ENCODE assay signal across 8 mouse cellular contexts in the genomic region with DNA sequence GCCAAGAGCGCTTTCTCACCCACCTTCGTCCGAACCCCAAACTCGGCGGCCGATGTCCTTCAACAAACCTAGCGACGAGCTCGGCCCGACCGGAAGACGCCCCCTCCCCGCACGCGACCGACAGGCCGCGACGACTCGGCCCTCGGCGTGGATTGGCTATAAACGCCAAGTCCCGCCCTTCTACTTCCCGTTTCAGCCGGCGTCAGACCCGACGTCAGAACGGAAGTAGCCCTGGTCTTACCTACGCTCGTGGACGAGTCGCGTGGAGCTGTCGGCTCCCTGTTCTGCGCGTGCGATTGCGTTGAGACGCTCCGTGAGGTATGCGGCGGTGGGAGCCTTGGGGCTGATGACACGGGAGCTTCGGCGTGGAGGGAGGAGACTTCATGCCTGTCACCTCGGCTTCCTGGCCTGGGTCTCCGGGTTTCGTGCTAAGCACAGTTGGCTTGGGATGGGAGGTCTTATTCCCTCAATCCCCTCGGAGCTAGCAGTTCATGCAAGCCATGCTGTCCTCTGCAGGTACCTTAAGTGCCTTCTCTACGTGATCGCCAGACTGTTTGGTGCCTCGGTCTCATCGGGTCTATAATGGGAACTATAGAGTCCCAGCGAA. TPM values are rescaled to one million over a fixed set of nuclear protein-coding genes. Genes with fewer than 3 reads are reported as not detected.
A peak's percentile ranks its signal among the peaks of the same experiment; 100 is the strongest.
DNase-seq lines count a peak whose midpoint lies in the region; ATAC-seq lines count a peak whose summit lies in the region.

Gene Usmg5, minus strand, starts transcription at position 98 of the 607 bp plus-strand sequence.
Gene Pdcd11, plus strand, starts transcription at position 219 of the 607 bp plus-strand sequence.

- H3K4me3 ChIP-seq in hindbrain, embryonic 11.5 days (ENCODE audit: low read depth, low read length), result peak within 1 kb of the TSS; percentile 94

- peak within 1 kb of the TSS; percentile 95 for H3K9ac ChIP-seq in hindbrain, embryonic 11.5 days (ENCODE audit: low read depth, low read length)

- under 1% methylated on average over 56 of the region's 56 CpGs for WGBS in hindbrain, embryonic 11.5 days

- H3K36me3 ChIP-seq in hindbrain, embryonic 11.5 days (ENCODE audit: control insufficient read depth, insufficient read depth, low read length), result no peaks in the 10 kb centered on the region; the same call in 1 of the 2 replicates

- H3K4me2 ChIP-seq in hindbrain, embryonic 11.5 days (replicated peaks; ENCODE audit: low read depth, low read length), result peak within 1 kb of the TSS; percentile 69

- DNase-seq in Muller cell, postnatal 12 days (ENCODE audit: inconsistent ontology term), result peak; percentile 93
- peak; percentile 97 for DNase-seq in cerebellum, adult 9-11 months
- DNase-seq in frontal cortex, adult 2 months (ENCODE audit: extremely low spot score in 1 of 2, low spot score in 1 of 2), result peak; percentile 95 to 98
- peak; percentile 98 for DNase-seq in hindbrain, embryonic 11.5 days (ENCODE audit: low spot score)
- DNase-seq in layer of hippocampus, postnatal 10 days (ENCODE audit: low spot score in 2 of 2), result peak; percentile 97
- DNase-seq in lung, postnatal 10 days, result peak; percentile 97
- DNase-seq in ovary, postnatal 36 days (ENCODE audit: low spot score), result peak; percentile 93
- peak; percentile 94 for DNase-seq in thymus, postnatal 25 days

- peak within 1 kb of the TSS; percentile 56 for H3K27ac ChIP-seq in hindbrain, embryonic 11.5 days (ENCODE audit: low read depth, low read length)

- peaks cover 5% of the 10 kb centered on the region; the same call in 1 of the 2 replicates for H3K4me1 ChIP-seq in hindbrain, embryonic 11.5 days (replicated peaks; ENCODE audit: control insufficient read depth, insufficient read depth, low read length)

- H3K9me3 ChIP-seq in hindbrain, embryonic 11.5 days (ENCODE audit: control insufficient read depth, low read length), result no peaks in the 10 kb centered on the region

- ATAC-seq in hindbrain, embryonic 11.5 days (ENCODE audit: low FRiP score), result peak; percentile 99

- H3K27me3 ChIP-seq in hindbrain, embryonic 11.5 days (ENCODE audit: control insufficient read depth, insufficient read depth, low read length), result no peaks in the 10 kb centered on the region

RNA-seq across cellular contexts. Expression of gene Usmg5, which starts in this region (rescaled TPM):
- 964 and 1,164 TPM in 2 replicates for polyA plus RNA-seq in frontal cortex, adult 2 months (2012; rRNA removed)
- polyA plus RNA-seq in hindbrain, embryonic 11.5 days (2014; fragmentation: Nextera tagmentation; extraction: Ambion mirVana), result 1,062 and 1,136 TPM in 2 replicates
- total RNA-seq in layer of hippocampus, postnatal 10 days (2021), result 100 to 1,000 TPM; 805 to 828 TPM

RNA-seq across cellular contexts. Expression of gene Pdcd11, which starts in this region (rescaled TPM):
- polyA plus RNA-seq in frontal cortex, adult 2 months (2012; rRNA removed), result 14.1 and 14.2 TPM in 2 replicates
- polyA plus RNA-seq in hindbrain, embryonic 11.5 days (2014; fragmentation: Nextera tagmentation; extraction: Ambion mirVana), result 8.1 and 9.4 TPM in 2 replicates
- total RNA-seq in layer of hippocampus, postnatal 10 days (2021), result 10 to 100 TPM; 18.9 TPM

Comparison
In these comparisons a context has a peak if more than half of its experiments do, and no peak if none do; other contexts are left out.
1. Peak in every context shown above with its lines: DNase-seq, ATAC-seq, H3K4me3 ChIP-seq and H3K27ac ChIP-seq.